Mouse (Mus musculus) hindlimb bud, embryonic 11.5 days (tissue): ENCODE data around the gene Apof.

Experiments
- DNase-seq: peaks from one replicate; pipeline ENCODE4 v3.0.0-alpha.2; 2012; ENCODE audit warnings: low read depth, low spot score; ENCODE audit errors: extremely low spot score

The Apof gene

GRCm38 (mm10) chr10:128268371-128268770 lies at the start of gene Apof:
Apof (plus strand) TSS chr10:128268671.
- no peak for DNase-seq

DNA sequence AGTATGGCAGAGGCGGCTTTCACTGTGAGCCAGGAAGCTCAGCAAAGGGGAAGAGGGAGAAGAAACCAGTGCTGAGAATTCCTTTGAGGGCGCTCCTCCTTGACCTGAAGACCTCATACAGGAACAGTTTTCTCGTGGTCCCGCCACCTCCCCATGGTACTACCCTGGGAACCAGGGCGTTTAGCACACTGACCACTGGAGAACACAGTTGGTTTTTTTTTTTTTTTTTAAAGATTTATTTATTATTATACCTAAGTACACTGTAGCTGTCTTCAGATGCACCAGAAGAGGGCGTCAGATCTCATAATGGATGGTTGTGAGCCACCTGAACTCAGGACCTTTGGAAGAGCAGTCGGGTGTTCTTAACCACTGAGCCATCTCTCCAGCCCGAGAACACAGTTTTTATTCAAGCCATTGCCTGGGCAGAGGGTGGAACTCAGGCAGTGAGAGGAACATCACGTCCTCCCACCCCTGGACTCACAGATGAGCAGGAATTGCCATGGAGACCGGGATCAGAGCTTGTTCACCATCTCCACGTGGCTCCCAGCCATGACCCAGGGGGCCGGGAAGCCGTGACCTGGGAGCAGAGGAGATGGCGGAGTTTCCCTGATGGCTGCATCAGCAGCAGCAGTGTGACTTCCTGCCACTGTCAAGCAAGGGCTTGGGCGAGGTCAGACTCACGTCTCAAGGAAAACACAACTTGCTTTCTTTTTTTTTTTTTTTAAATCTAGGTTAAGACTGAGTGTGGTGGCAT lies 46.8 kb upstream of the Apof start:
- no peak for DNase-seq

DNA sequence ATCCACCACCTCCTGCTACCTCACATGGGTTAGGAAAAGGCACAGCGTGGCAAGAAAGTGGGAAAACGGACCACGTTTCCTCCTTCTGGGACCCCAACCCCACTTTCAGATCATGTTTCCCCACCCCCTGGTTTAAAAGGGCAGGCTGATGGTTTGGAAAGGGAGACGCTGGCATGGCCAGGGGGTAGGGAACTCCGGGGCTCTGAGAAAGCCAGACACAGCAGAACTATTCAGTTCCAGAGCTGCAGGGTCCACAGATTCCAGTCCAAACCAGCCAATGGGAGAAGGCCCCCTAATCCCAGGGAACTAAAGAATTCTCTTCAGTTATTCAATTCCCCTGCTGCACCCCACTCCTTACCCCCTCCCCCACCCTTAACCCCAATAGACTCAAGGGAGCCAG lies 43.4 kb upstream of the Apof start:
- no peak for DNase-seq

GRCm38 (mm10) chr10:128225538-128225937 lies 42.9 kb upstream of the Apof start, which contains the start of gene Mip:
Mip (plus strand) TSS chr10:128225838.
- DNase-seq = no peak

- DNase-seq = no peak
These were observed 40.9 kb upstream of the Apof start for GRCm38 (mm10) chr10:128227592-128227991.

GRCm38 (mm10) chr10:128228009-128228408 lies 40.5 kb upstream of the Apof start:
- DNase-seq = no peak

GRCm38 (mm10) chr10:128230582-128230981 lies 37.9 kb upstream of the Apof start:
- no peak for DNase-seq

GRCm38 (mm10) chr10:128231146-128231545 lies 37.3 kb upstream of the Apof start:
- no peak for DNase-seq

DNA sequence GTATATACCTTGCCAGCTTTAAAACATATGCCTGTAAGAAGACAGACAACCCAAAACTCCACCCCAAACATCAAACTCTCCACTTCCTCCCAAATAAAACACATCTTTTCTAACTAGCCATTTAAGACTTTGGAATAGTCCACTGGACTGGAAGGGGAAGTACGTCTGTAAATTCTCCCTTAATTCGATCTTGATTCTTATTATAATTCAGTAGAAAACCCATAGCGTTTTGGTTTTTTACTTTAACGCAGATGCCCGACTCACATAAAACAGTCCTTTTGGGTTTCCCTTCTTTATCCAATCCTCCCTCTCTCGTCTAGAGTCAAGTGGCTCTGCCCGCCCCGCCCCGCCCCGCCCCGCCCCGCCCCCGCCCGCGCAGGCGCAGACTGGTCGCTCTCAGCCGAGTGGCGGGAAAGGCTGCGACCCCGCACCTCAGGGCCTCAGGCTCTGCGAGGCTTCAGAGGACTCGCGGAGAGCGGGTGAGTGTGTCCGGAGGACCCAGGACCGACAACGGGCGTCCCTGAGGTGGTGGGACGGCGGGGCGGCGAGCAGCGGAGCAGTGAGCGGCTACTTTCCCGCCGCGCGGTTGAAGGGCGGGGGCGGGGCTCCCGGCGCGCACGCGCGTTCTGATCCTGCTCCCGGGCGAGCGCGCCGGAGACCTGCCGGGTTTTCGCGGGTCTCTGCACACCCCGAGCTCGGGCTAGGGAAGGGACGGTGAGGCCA lies 36.6 kb upstream of the Apof start, which contains the start of gene Timeless:
Timeless (plus strand) TSS at position 369 of the 723 bp plus-strand sequence.
- peak; percentile 89 for DNase-seq

GRCm38 (mm10) chr10:128232420-128232985 lies 36.0 kb upstream of the Apof start:
- peak; percentile 84 for DNase-seq

GRCm38 (mm10) chr10:128236321-128236720 lies 32.1 kb upstream of the Apof start:
- DNase-seq = no peak

DNA sequence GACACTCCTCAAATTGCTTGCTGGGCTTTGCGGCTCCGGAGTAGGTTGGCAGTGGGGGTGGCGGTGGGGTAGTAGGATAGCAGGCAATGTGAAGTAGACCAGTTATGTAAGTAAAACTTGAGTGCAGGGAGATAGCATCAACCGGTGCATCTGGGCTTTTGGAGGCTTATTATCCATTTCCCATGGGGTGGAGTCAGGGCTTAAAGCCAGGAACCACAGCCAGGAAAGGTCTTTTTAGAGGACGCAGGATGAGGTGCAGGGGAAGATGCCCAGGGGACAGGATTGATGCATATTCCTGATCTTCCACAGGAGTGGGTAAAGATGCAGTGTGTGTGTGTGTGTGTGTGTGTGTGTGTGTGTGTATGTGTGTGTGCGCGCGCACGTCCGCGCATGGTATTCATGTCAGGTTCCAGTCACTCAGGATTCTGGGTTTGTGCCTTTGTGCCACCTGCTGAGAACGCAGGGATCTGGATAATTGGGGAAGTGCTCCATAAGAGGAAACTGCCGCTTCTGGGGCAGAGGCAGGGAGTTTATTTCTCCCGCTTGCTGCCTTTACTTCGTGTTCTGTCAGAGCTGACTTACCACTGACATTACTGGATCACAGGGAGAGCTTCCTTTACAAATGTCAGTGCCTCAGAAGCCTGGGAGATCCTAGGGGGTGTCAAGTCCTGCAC lies 30.5 kb upstream of the Apof start:
- DNase-seq = no peak

- DNase-seq = no peak
These were observed 29.3 kb upstream of the Apof start for GRCm38 (mm10) chr10:128239140-128239539.

GRCm38 (mm10) chr10:128240131-128240530 lies 28.3 kb upstream of the Apof start:
- DNase-seq = no peak

GRCm38 (mm10) chr10:128243252-128243651 lies 25.2 kb upstream of the Apof start:
- DNase-seq = no peak

DNA sequence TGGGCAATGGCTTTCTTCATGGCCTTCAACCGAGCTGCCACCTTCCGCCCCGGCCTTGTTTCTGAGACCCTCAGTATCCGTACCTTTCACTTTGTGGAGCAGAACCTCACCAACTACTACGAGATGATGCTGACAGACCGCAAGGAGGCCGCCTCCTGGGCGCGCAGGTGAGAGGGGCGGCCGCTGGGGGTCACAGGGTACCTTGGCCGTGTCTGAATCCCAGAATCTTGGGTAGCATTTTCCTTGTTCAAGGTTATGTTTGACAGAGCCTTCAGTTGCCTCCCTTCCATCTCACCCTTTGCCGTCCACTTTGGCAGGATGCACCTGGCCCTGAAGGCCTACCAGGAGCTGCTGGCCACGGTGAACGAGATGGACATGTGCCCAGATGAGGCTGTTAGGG lies 24.4 kb upstream of the Apof start:
- no peak for DNase-seq

GRCm38 (mm10) chr10:128247020-128247732 lies 21.3 kb upstream of the Apof start:
- no peak for DNase-seq

DNA sequence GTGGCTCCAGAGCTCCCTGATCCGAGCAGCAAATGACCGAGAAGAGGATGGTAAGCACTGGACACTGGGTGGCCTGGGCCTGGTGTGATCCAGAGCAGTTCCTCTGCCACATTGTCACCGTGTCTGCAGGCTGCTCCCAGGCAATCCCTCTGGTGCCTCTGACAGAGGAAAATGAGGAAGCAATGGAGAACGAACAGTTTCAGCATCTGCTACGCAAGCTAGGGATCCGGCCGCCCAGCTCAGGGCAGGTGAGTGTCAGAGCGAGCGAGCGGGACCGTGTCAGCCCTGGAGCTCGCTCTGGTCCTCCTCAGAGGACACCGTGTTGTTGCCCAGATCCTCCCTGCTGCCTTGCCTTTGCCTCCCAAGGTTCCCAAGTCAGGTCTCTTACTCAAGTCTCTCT lies 17.9 kb upstream of the Apof start:
- no peak for DNase-seq

GRCm38 (mm10) chr10:128253677-128254255 lies 14.7 kb upstream of the Apof start, which contains the start of gene Apon:
Apon (plus strand) TSS chr10:128254096.
- DNase-seq = no peak

GRCm38 (mm10) chr10:128255925-128256324 lies 12.5 kb upstream of the Apof start:
- no peak for DNase-seq
